Mouse (Mus musculus): ENCODE results near the gene Acd. TPM values are rescaled to one million over a fixed set of nuclear protein-coding genes. Genes with fewer than 3 reads are reported as not detected.

Acd gene
- 52.6 TPM for total RNA-seq (2023)

GRCm38 (mm10) chr8:105700966-105701824, at the start of gene Acd, which contains the start of gene Pard6a:
Gene Acd (minus strand): TSS chr8:105701102.
Gene Pard6a (plus strand): TSS chr8:105701148.

DNA sequence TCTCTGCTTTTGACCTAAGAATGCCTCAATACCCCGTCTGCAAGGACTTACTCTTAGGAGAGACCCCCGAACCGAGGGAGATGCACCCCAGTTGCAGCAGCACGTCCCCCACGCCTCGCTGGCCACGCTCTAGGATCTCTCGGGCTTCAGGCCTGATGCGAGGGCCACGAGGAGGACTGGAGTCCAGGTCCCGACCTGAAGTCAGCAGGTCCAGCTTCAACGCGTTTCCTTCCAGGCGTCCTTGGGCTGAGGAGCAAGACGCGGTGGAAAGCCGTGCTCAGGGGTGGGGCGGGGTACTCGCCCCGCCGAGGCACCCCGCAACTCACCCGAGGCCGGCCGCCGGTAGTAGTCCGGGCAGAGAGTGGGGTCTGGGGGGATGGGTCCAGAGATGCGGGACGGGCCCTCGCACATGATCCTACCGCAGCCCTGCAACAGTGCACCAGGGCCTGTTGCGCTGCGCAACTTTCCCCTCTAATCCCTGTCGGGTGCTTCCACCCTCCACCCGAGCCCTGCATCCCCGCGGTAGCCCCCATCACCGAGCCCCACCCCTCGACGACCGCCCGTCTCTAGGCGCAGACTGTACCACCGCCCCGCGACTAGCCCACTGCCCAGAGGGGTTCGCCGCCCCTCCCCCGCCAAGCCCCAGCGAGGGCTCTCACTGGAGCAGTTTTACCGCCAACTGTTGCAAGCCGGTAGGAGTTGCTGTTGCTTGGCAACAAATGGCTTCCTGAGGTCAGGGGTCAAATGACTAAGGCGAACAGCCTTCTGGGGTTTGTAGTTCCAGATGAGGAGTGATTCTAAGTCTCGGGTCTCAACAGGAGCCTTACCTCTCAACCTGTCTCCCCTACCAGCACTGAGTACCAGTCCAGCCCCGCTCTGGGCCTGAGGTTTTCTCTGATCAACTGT, 6.8 kb upstream of the Acd start, which contains the start of the genes 4933405L10Rik and Enkd1:
Gene 4933405L10Rik, plus strand, starts transcription at position 158 of the 906 bp plus-strand sequence.
Gene Enkd1, minus strand, starts transcription at position 713 of the 906 bp plus-strand sequence.

DNA sequence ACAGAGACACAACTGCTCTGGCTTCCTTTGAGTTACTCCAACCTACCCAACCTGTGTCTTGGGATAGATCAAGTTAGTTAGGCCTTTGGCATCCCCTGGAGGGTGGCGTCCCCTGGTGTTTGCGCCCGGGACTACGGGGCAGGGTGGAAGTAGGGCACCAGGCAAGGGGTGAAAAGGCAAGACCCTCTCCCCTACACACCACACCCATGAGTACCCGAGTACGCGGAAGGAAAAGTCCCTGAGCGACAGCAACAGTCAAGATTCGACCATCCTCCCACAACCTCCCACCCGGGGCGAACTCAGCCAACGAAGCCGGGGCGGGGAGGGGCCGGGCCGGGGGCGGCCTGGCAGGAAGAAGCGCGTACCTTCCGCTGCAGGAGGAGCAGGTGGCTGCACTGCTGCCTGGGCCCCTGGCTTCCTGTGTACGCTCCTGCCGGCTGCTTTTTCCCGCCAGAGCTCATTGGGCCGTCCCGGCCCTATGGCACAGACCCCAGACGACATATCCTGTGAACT, 15.1 kb downstream of the Acd start, which contains the start of gene Carmil2:
Gene Carmil2, plus strand, starts transcription at position 479 of the 513 bp plus-strand sequence.

Other genes with a start within 250 kb of the Acd start
- 1.3 TPM for gene Tppp3, start 229.6 kb downstream of the Acd start, total RNA-seq (2023)
- gene Zdhhc1, start 204.2 kb downstream of the Acd start, total RNA-seq (2023): 5.8 TPM
- not detected for gene Hsd11b2, start 182.3 kb downstream of the Acd start, total RNA-seq (2023)
- gene Atp6v0d1, start 135.1 kb downstream of the Acd start, total RNA-seq (2023): 51.3 TPM
- gene Ripor1, start 95.8 kb downstream of the Acd start, total RNA-seq (2023): 18.9 TPM
- 148 TPM for gene Ctcf, start 64.5 kb downstream of the Acd start, total RNA-seq (2023)
- gene Agrp, start 63.7 kb downstream of the Acd start, total RNA-seq (2023): not detected
- gene Carmil2, start 14.8 kb downstream of the Acd start, total RNA-seq (2023): 126 TPM
- 10.6 TPM for gene Pard6a, start within 50 bp of the Acd start, total RNA-seq (2023)
- gene 4933405L10Rik, start 6.6 kb upstream of the Acd start, total RNA-seq (2023): not detected
- gene Enkd1, start 7.1 kb upstream of the Acd start, total RNA-seq (2023): 2.9 TPM
- 6.0 TPM for gene Gfod2, start 57.6 kb upstream of the Acd start, total RNA-seq (2023)
- 44.5 TPM for gene Ranbp10, start 126.2 kb upstream of the Acd start, total RNA-seq (2023)
- gene Tsnaxip1, start 126.6 kb upstream of the Acd start, total RNA-seq (2023): 0.24 TPM
- gene Cenpt, start 152.2 kb upstream of the Acd start, total RNA-seq (2023): 18.6 TPM
- 18.5 TPM for gene Thap11, start 154.0 kb upstream of the Acd start, total RNA-seq (2023)
- 18.0 TPM for gene Nutf2, start 159.5 kb upstream of the Acd start, total RNA-seq (2023)
- 87.4 TPM for gene Edc4, start 179.8 kb upstream of the Acd start, total RNA-seq (2023)
- gene Nrn1l, start 192.5 kb upstream of the Acd start, total RNA-seq (2023): not detected
- 23.3 TPM for gene Pskh1, start 199.3 kb upstream of the Acd start, total RNA-seq (2023)
- 6.9 TPM for gene Ctrl, start 232.8 kb upstream of the Acd start, total RNA-seq (2023)
- gene Psmb10, start 237.3 kb upstream of the Acd start, total RNA-seq (2023): 138 TPM
- not detected for gene Lcat, start 242.3 kb upstream of the Acd start, total RNA-seq (2023)